Mouse (Mus musculus) brain, embryonic 14.5 days (tissue): Measurements from ENCODE around the gene Dock8. TPM values are rescaled to one million over a fixed set of nuclear protein-coding genes. Genes with fewer than 3 reads are reported as not detected.

Source experiments
- DNase-seq: peaks from one replicate; pipeline ENCODE4 v3.0.0-alpha.2; 2011; ENCODE audit warnings: low read depth
- CTCF ChIP-seq: fragments of 200-500 bp; IDR thresholded peaks from 2 replicates; pipeline ENCODE4 v1.5.1; 2012; ENCODE audit warnings: inconsistent platforms, mild to moderate bottlenecking, moderate library complexity, borderline replicate concordance; ENCODE audit not compliant: insufficient read depth, insufficient read length; ENCODE audit errors: extremely low read depth
- POLR2A ChIP-seq: fragments of 200-500 bp; IDR thresholded peaks from 2 replicates; pipeline ENCODE4 v1.6.1; 2012; ENCODE audit warnings: mild to moderate bottlenecking, inconsistent platforms, borderline replicate concordance; ENCODE audit not compliant: poor library complexity, insufficient read depth, insufficient read length, severe bottlenecking; ENCODE audit errors: extremely low read depth
- polyA plus RNA-seq: library from polyadenylated mRNA; depleted of rRNA; stranded (reverse); fragments of >200 nt; gene quantifications from 2 replicates; pipeline ENCODE4 v1.2.3, GENCODE M21; 2012

Gene Dock8
- polyA plus RNA-seq, 1 experiment, result 1.2 TPM

GRCm38 (mm10) chr19:25044057-25044456, 44.7 kb downstream of the Dock8 start:
- no peak for DNase-seq
- TF ChIP-seq POLR2A, result no peak
- no peak for TF ChIP-seq CTCF

DNA sequence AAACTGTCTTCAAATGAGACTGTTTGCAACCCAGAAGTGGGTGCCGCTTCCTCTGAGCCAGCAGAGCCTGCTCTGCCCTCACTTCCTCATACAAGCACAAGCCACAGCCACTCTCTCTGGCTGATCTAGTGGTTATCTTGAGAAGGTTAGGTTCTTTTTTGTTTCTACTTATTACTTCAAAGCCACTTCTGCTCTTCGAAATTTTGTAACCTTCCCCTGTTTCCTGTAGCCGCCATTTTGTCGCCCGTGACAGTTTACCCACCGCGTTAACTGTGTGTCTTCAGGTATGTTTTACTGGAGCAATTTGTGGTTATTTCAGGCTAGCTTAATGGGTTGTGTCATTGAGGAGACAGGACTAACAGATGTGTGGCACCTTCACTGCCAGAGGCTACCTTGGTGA, 53.0 kb downstream of the Dock8 start:
- no peak for TF ChIP-seq CTCF
- no peak for TF ChIP-seq POLR2A
- no peak for DNase-seq

DNA sequence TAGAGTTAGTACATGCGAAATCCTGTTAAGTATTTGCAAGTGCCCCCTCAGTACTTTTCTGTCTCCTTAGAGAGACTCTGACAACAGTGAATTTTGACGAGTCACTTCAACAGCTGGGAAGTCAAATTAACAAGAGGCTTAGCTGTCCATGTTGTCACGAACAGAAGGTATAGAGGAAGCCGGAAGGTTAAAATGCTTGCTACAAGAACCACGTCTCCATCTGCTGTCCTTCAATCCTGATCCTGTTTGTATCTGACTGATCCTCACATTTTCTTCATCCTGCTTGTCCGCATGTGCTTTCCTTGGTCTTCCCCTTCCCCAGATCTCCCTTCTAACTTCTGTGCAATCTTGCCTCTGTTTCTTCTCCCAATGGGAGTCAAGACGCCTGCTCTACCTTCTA, 53.8 kb downstream of the Dock8 start:
- no peak for DNase-seq
- no peak for TF ChIP-seq CTCF
- no peak for TF ChIP-seq POLR2A

GRCm38 (mm10) chr19:25055025-25055424, 55.7 kb downstream of the Dock8 start:
- TF ChIP-seq CTCF, result no peak
- no peak for TF ChIP-seq POLR2A
- no peak for DNase-seq

DNA sequence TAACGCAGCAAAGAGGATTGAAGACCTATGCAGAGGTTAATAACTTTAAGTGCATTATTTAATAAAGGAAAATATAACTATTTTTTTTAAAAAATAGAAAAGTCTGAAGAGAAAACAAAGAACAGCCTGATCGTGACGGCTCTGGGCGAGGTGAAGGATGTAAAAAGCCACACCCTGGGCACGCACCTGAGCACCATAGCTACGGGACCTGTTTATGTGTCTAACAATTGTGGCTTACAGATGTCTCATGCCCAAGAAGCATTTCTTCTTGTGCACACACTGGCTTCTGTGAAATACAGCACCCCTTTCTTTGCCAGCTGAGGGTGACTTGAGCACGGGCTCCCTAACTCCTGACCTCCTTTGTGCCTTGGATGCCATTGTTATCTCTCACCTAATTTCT, 56.2 kb downstream of the Dock8 start:
- TF ChIP-seq POLR2A (no peak), CTCF (no peak)
- DNase-seq, result no peak

DNA sequence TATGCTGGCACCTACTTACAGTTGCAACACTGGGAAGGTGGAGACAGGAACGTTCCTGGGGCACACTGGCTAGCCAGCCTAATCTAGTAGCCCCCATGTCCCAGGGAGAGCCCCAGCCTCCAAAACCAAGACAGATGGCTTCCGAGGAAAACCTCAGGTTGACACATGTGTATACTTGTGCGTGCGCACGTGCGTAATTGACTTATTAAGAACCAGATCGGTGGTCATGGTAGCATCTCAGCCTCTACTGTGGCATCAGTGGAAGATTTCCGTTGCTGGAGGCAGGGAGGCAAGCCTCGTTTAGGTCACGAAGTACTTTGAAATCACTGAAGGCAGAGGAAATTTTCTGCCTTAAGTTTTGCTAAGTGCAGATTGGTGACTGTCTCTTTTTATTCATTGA, 56.9 kb downstream of the Dock8 start:
- DNase-seq, result no peak
- no peak for TF ChIP-seq POLR2A

DNA sequence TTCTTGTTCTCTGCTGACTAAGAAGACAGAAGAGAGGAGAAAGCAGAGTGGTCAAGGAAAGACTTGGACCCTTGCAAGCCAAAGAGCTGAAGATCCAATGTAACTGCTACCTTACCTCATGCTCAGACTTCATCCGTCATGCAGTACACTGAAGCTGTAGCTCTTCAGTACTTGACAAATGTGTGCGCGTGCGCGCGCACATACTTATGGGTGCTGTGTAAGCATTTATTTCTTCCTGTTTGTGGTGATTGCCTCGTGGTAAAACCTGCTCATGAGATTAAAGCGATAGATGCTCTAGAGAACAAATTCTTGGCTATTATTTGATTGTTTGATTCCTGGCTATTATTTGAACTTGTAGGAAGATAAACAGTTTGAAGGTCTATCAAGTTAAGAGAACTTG, 58.5 kb downstream of the Dock8 start:
- no peak for DNase-seq
- no peak for TF ChIP-seq POLR2A

GRCm38 (mm10) chr19:25059847-25060364, 60.6 kb downstream of the Dock8 start:
- TF ChIP-seq POLR2A, result no peak
- no peak for TF ChIP-seq CTCF
- DNase-seq, result no peak

GRCm38 (mm10) chr19:25060375-25060774, 61.0 kb downstream of the Dock8 start:
- TF ChIP-seq POLR2A, result no peak
- TF ChIP-seq CTCF, result no peak
- DNase-seq, result peak; percentile 52

- DNase-seq, result no peak
- TF ChIP-seq POLR2A (no peak), CTCF (no peak)
Measured at GRCm38 (mm10) chr19:25062188-25062856, 63.0 kb downstream of the Dock8 start.

- TF ChIP-seq POLR2A (no peak), CTCF (no peak)
- no peak for DNase-seq
Measured at GRCm38 (mm10) chr19:25062857-25063240, 63.5 kb downstream of the Dock8 start.

DNA sequence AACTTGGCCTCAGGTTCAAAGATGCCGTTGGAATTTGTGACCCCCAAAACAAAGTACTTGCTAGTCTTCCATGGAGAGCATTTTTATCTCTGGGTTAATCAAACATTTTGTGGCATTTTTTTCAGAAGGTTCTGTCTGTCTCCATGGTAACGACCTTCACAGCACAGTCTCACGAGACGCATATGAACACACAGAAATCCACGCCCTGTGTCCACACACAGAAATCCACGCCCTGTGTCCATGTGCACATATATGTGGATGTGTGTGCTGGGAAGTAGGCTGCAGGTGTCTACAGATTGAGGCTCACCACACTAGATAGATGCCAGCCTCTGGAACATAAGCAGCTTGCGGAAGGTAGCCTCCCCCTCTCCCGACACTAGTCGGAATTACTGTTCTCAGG, 66.9 kb downstream of the Dock8 start:
- DNase-seq, result peak; percentile 32
- no peak for TF ChIP-seq CTCF
- TF ChIP-seq POLR2A, result no peak

GRCm38 (mm10) chr19:25068518-25068917, 69.2 kb downstream of the Dock8 start:
- TF ChIP-seq CTCF (no peak), POLR2A (no peak)

GRCm38 (mm10) chr19:25072521-25072920, 73.2 kb downstream of the Dock8 start:
- no peak for DNase-seq
- TF ChIP-seq POLR2A (no peak), CTCF (no peak)

More at GRCm38 (mm10) chr19:25068518-25068917, 69.2 kb downstream of the Dock8 start:
- DNase-seq, result no peak
